Mouse (Mus musculus) heart, postnatal 10 days (tissue): Measurements from ENCODE around the gene Fmod. TPM values are rescaled to one million over a fixed set of nuclear protein-coding genes. Genes with fewer than 3 reads are reported as not detected.

ENCODE experiments used
- DNase-seq, 2 experiments: peaks; one replicate each; pipeline ENCODE4 v3.0.0; 2021
- intact Hi-C: fragments of 180-260 bp; cut with DNase I; formaldehyde crosslinking; loops from one replicate; pipeline ENCODE4 v1.15.1; 2025
- total RNA-seq, 2 experiments: library from RNA; stranded (reverse); gene quantifications; 2 replicates each; pipeline ENCODE4 v1.2.3; 2021

Fmod gene
- total RNA-seq, 2 experiments from 2014 or later: 18.1 to 25.8 TPM

DNA sequence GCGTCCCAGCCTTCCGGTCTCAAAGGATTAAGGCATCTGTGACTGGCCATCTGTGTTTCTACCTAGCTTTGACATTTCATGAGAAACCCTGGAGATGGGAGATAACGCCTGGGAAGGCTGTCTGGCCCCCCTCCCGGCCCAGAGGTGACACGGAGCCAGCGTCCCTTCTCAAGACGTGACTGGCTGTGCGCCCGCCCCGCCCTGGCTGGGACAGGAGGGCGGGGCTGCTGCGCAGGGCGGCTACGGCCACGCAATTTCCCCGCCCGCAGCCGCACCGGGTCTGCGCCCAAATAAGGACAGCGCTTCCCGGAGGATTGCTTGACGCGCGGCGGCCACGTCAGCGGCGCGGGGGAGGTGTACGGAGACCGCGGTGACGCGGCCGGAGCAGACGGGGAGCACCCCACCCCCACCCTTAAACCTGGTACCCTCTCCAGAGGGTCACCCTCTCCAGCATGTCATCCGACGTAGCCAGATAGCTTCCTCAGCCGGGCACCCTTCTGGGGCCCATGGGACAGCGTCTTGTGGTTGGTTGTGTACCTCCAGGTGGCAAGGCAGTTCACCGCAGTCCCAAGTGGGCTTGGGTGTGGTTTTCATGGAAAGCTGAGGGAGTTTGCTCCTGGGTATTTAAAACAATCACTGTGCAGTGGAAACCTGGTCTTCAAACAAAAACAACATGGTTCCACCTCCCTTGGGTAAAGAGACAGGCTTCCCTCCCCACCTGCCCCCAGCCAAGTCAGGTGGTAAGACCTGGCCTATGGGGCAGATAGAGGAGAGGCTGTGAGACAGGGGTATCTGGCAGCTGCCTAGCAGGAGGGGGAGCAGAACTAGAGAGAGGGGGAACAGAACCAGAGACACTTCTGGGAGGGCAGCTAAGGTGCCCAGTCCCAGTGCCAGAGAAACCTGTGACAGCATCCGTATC, 56.1 kb downstream of the Fmod start:
- intact Hi-C loops: loop anchor here (1.0 kb wide), 1 partner anchor 14 kb away; the partner anchor contains the start of gene Btg2
- DNase-seq: peak; percentile 95 to 96

DNA sequence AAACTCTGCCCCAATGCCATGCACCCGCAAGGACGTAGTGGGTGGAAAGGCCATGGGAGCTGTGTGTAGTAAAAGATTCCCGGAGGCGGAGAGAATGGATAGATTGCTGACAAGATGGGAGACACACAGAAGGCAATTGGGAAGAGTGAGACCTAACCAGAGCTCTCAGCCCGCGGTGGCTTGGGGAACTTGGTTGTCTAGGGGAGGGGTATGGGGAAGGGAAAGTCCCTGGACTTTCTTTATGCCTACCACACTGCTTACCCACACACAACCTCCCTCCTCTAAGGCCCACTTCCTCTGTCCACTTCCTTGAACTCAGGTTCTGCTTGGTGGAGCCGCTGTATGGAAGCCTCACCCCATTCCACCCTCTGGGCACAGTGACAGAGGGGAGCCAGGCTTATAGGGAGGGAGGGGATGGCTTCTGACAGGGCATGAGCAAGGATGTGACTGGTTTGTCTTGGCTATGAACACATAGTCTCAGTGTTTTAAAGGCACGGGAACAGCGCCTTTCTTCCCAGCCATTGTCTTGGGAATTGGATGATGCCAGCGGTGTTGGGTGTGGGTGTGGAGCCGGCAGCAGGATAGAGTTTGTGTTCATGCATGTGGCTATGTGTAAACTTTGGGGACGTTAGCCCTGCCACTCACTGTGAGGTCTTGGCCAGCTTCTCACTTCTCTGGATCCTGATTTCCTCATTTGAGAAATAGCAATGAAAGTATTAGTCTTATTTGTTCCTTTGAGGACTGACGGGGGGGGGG, 56.9 kb downstream of the Fmod start:
- intact Hi-C loops: loop anchor here (1.0 kb wide), 1 partner anchor 15 kb away; the partner anchor contains the start of gene Btg2
- no peak for DNase-seq

DNA sequence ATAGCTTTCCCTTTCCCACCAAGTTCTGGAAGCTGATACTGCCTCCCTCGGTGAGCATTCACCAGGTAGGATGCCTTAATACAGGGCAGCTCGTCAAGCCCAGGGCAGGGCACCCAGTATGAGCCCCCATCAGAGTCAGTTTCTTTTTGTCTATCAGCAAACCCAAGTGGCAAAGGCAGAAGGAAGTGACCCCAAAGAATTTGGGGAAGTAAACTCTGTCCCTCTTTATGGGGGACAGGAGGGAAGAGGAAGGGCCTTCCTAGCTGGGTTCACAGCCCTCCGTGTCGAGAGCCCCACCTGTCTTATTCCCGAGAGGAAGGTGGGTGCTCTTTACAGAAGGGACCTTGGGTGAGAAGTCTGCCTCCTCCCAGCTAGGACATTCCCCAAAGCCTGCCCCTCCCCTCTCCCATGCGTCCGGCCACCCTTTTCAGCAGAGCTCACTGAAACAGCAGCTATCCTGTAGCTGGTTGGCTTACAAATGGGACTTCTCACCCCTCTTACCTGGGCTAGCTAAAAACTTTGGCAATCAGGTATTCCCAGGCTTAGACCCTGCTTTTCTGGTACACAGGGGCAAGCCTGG, 58.1 kb downstream of the Fmod start:
- DNase-seq: no peak
- intact Hi-C loops: no loop called here

GRCm38 (mm10) chr1:134095721-134096120, 58.7 kb downstream of the Fmod start:
- intact Hi-C loops: no loop called here
- no peak for DNase-seq

GRCm38 (mm10) chr1:134096264-134096934, 59.3 kb downstream of the Fmod start:
- peak; percentile 56 to 75 for DNase-seq
- intact Hi-C loops: no loop called here

DNA sequence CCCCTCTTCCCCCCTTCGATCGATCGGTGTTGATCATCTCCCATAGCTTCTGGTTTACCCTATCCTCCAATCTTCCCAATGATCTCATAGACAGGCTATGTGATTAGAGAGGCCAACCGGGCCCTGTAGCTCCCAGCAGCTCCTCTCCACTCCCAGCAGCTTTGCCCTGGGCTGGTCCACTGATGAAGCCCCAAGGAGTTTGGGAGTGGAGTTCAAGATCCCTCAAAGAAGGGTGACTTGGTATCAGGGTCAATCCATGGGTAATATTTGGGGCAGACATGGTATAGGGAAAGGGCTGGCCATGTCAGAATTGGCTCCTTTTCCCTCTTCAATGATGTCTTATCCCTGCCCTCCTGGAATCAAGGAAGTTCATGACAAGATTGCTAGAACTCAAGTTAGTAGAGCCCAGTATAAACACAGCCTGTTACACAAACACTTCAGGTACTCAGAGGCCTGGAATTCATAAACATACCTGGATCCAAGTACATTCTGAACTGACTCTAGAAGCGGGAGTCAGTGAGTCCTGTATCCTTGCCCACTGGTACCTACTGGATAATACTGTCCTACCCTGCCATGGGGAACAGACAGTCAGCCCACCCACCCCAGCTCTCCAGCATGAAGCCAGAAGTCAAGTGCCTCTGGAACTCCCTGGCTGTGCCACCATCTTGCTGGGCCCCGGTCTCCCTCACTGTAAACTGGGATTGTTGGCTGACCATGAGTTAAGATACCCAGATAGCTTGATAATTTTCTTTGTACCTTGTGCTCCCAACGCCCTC, 60.2 kb downstream of the Fmod start:
- DNase-seq: no peak
- intact Hi-C loops: no loop called here

Other genes with a start within 250 kb of the Fmod start
- 10 to 100 TPM; 34.4 to 38.8 TPM for gene Atp2b4, start 236.2 kb upstream of the Fmod start, total RNA-seq
- under 1 TPM; 0.35 to 0.67 TPM for gene Optc, start 129.3 kb upstream of the Fmod start, total RNA-seq
- gene Prelp, start 115.8 kb upstream of the Fmod start, total RNA-seq: 10 to 100 TPM; 27.2 TPM
- 10 to 100 TPM; 30.3 to 32.9 TPM for gene Btg2, start 41.9 kb downstream of the Fmod start, total RNA-seq
- gene Chit1, start 74.0 kb downstream of the Fmod start, total RNA-seq: not detected
- under 1 TPM; 0.53 to 0.55 TPM for gene Chil1, start 144.9 kb downstream of the Fmod start, total RNA-seq
- under 1 TPM in 1 of 2 experiments, not detected in 1; 0.32 TPM for gene Mybph, start 156.2 kb downstream of the Fmod start, total RNA-seq
- gene Adora1, start 198.2 kb downstream of the Fmod start, total RNA-seq: 10 to 100 TPM; 12.0 to 19.4 TPM